11 mouse cellular contexts compared by ENCODE assay signal in the genomic region with DNA sequence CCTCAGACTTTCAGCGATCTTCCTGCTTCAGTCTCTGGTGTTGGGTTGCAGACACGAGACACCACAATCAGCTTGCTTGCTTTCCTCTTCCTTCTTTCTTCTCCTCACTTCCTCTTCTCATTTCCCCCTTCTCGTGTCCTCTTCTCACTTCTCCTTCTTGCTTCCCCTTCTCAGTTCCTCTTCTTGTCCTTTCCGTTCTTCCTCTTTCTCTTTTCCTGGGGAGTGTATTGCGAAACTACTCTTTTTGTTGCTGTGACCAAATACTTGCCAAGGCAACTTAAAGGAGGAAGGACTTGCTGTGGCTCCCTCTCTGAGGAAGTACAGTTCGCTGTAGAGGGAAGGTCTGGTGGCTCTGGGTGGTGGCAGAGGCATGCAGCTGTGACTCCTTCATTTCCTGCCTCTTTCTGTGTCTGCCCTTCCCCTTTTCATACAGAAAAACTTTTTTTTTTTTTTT. TPM values are rescaled to one million over a fixed set of nuclear protein-coding genes. Genes with fewer than 3 reads are reported as not detected.
DNase-seq lines count a peak whose midpoint lies in the region; ATAC-seq lines count a peak whose summit lies in the region.
"Had no signal": no experiment of that assay in that cellular context is flagged by ENCODE, and none has a peak within 500 bp of the region (broad histone marks: within the 10 kb centered on the region; RNA-seq: fewer than 3 reads in every experiment).

No protein-coding gene starts in this region.

- H3K27ac ChIP-seq in heart, embryonic 10.5 days = peak overlapping the region; percentile 74
- H3K27ac ChIP-seq: hindbrain, embryonic 12.5 days; midbrain, embryonic 12.5 days had no signal

- no peaks in the 10 kb centered on the region for H3K36me3 ChIP-seq in heart, embryonic 10.5 days
- H3K36me3 ChIP-seq: hindbrain, embryonic 12.5 days; midbrain, embryonic 12.5 days had no signal

- peak; percentile 48 for ATAC-seq in activated CD4-positive, CD25-positive, alpha-beta regulatory T cell, adult 4 months
- ATAC-seq in megakaryocyte, adult 5-6 weeks (ENCODE audit: poor library complexity, severe bottlenecking) = peak; percentile 88

- 53% methylated on average over 6 of the region's 6 CpGs for WGBS in heart, embryonic 10.5 days

- no peak for DNase-seq in heart, embryonic 10.5 days (ENCODE audit: low spot score)
- DNase-seq in heart, postnatal 14 days = no peak
- DNase-seq in 416B (ENCODE audit: low read depth) = peak; percentile 97
- no peak for DNase-seq in urinary bladder, postnatal 14 days (ENCODE audit: low spot score)
- no peak for DNase-seq in layer of hippocampus, postnatal 10 days (ENCODE audit: low spot score in 2 of 2)
- no peak for DNase-seq in c-Kit-positive CD71-positive TER-119-positive erythroid progenitor cells, embryonic 14.5 days (ENCODE audit: low spot score)
- DNase-seq: layer of hippocampus, postnatal 36 days had no signal

- no peaks in the 10 kb centered on the region for H3K27me3 ChIP-seq in heart, embryonic 10.5 days (ENCODE audit: insufficient read depth, poor library complexity, severe bottlenecking)
- H3K27me3 ChIP-seq: hindbrain, embryonic 12.5 days had no signal

- intact Hi-C loops in heart, postnatal 14 days (cut with DNase I) = no loop called here

- H3K9me3 ChIP-seq in heart, embryonic 10.5 days = no peaks in the 10 kb centered on the region
- H3K9me3 ChIP-seq: hindbrain, embryonic 12.5 days; midbrain, embryonic 12.5 days had no signal

- H3K4me3 ChIP-seq in heart, embryonic 10.5 days = no peak overlapping the region
- H3K4me3 ChIP-seq: hindbrain, embryonic 12.5 days; midbrain, embryonic 12.5 days had no signal

- H3K4me1 ChIP-seq in heart, embryonic 10.5 days = peaks cover 50% of the 10 kb centered on the region

RNA-seq across cellular contexts. Expression of a gene that starts 35.2 kb away (rescaled TPM):
- 163 TPM in 2 replicates for polyA plus RNA-seq in heart, embryonic 10.5 days (2016; fragmentation: Nextera tagmentation; extraction: Ambion mirVana)
- 10 to 100 TPM; 70.8 to 72.2 TPM for total RNA-seq in heart, postnatal 14 days (2021)
- polyA plus RNA-seq in activated CD4-positive, CD25-positive, alpha-beta regulatory T cell, adult 4 months (2017; shearing (Covaris generic)) = 100 to 1,000 TPM; 275 to 348 TPM
- 226 and 247 TPM in 2 replicates for total RNA-seq in megakaryocyte, adult 5-6 weeks (2015)
- total RNA-seq in megakaryocyte, adult 5-6 weeks (2017) = 120 and 135 TPM in 2 replicates
- total RNA-seq in layer of hippocampus, postnatal 10 days (2021) = 100 to 1,000 TPM in 1 of 2 experiments, 10 to 100 TPM in 1; 95.0 to 100 TPM
